20 mouse cellular contexts compared by ENCODE assay signal in the genomic region with DNA sequence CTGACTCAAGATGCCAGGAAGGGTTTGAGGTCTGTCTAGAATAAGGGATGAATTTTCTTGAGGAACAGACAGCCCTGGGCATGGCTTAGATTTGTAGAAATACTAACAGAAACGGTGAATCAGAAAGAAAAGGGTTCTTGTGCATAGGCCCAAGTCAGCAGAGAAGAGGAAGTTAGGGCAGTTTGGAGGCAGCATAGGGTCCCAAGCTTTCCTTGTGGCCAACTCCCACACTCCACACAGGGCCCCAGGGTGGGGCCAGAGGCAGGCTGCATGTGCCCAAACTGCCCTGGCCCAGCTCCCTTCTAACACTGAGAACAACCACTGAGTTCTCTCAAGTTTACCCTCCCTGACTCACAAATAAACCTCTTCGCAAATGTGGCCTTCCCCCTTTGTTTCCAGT.
DNase-seq lines count a peak whose midpoint lies in the region; ATAC-seq lines count a peak whose summit lies in the region.
"Had no signal": no experiment of that assay in that cellular context is flagged by ENCODE, and none has a peak within 500 bp of the region (broad histone marks: within the 10 kb centered on the region; RNA-seq: fewer than 3 reads in every experiment).

No protein-coding gene starts in this region.

- ATAC-seq in cerebellum, adult (ENCODE audit: insufficient number of reproducible peaks, low FRiP score, low TSS enrichment) = no peak
- ATAC-seq in common myeloid progenitor, adult 5-6 weeks (replicated peaks; ENCODE audit: low read depth, poor library complexity, severe bottlenecking) = peak; percentile 75
- peak; percentile 55 to 78; a peak in 3 of 4 replicates for ATAC-seq in hematopoietic stem cell, adult 5-6 weeks (replicated peaks in 1 of 2; ENCODE audit: insufficient read depth in 1 of 2, low FRiP score in 2 of 2, low TSS enrichment in 1 of 2, low read depth in 1 of 2, poor library complexity in 2 of 2, severe bottlenecking in 2 of 2)
- ATAC-seq: activated CD4-positive, CD25-positive, alpha-beta regulatory T cell, adult 4 months; CD4-positive, CD25-positive, alpha-beta regulatory T cell, adult 4 months; forebrain, embryonic 13.5 days; forebrain, embryonic 15.5 days; forebrain, postnatal 0 days; Patski had no signal

- DNase-seq in cerebellum, adult 11-12 months = peak; percentile 34
- DNase-seq in cerebellum, adult 9-11 months = peak; percentile 23
- DNase-seq in cerebellum, adult 18-20 months = no peak
- DNase-seq in adrenal gland, postnatal 10 days = no peak
- DNase-seq in lung, adult 18-20 months = no peak
- DNase-seq: adrenal gland, adult 8-10 months; adrenal gland, postnatal 25 days; B cell, adult 2 months; cerebellum, adult 8-10 months; cerebellum, postnatal 10 days; cerebellum, postnatal 36 days; forebrain, postnatal 0 days had no signal

Comparison
In these comparisons a context has a peak if more than half of its experiments do, and no peak if none do; other contexts are left out.
1. DNase-seq: peak in cerebellum, adult 11-12 months (single experiment) and cerebellum, adult 9-11 months (single experiment); none in cerebellum, adult 18-20 months (0 of 2), adrenal gland, postnatal 10 days (single experiment) and lung, adult 18-20 months (0 of 2).